Mouse (Mus musculus) heart, postnatal 0 days (tissue): ENCODE data around the gene Uspl1. TPM values are rescaled to one million over a fixed set of nuclear protein-coding genes. Genes with fewer than 3 reads are reported as not detected.

ENCODE experiments used
- ATAC-seq: fragments of 200-750 bp; cut with Nextera tagmentation; 2 replicates; pipeline ENCODE4 v1.8.0; 2017; ENCODE audit warnings: low read depth, moderate number of reproducible peaks, moderate library complexity; ENCODE audit not compliant: insufficient read depth
- DNase-seq: peaks from one replicate; pipeline ENCODE4 v3.0.0-alpha.2; 2016; ENCODE audit warnings: low spot score
- H3K27ac ChIP-seq: fragments of 300-500 bp; sonication (generic); 2 replicates; pipeline ENCODE4 v1.5.1; 2014; ENCODE audit warnings: low read depth, mild to moderate bottlenecking
- H3K27me3 ChIP-seq: fragments of 300-500 bp; sonication (generic); 2 replicates; pipeline ENCODE4 v1.6.1; 2014; ENCODE audit warnings: low read length, mixed read lengths; ENCODE audit not compliant: control insufficient read depth, insufficient read depth
- H3K36me3 ChIP-seq: fragments of 300-500 bp; sonication (generic); replicated peaks from 2 replicates; pipeline ENCODE4 v1.6.1; 2014; ENCODE audit warnings: low read length, mixed read lengths; ENCODE audit not compliant: control insufficient read depth, insufficient read depth
- H3K4me1 ChIP-seq: fragments of 300-500 bp; sonication (generic); 2 replicates; pipeline ENCODE4 v1.6.1; 2014; ENCODE audit warnings: antibody characterized with exemption; ENCODE audit not compliant: control insufficient read depth, insufficient read depth
- H3K4me2 ChIP-seq: fragments of 300-500 bp; sonication (generic); 2 replicates; pipeline ENCODE4 v1.6.1; 2014; ENCODE audit warnings: low read depth, mild to moderate bottlenecking, low read length, moderate library complexity
- H3K4me3 ChIP-seq: fragments of 300-500 bp; sonication (generic); 2 replicates; pipeline ENCODE4 v1.5.1; 2014; ENCODE audit warnings: low read depth, low read length
- H3K9ac ChIP-seq: fragments of 300-500 bp; sonication (generic); replicated peaks from 2 replicates; pipeline ENCODE4 v1.6.1; 2014; ENCODE audit warnings: low read depth, low read length, mixed read lengths
- H3K9me3 ChIP-seq: fragments of 300-500 bp; sonication (generic); replicated peaks from 2 replicates; pipeline ENCODE4 v1.6.1; 2016; ENCODE audit warnings: low read length; ENCODE audit not compliant: control insufficient read depth
- CTCF ChIP-seq: IDR thresholded peaks from 2 replicates; pipeline ENCODE4 v1.5.1; 2016; ENCODE audit warnings: antibody characterized with exemption, control low read depth, low read depth
- EP300 ChIP-seq: IDR thresholded peaks from 2 replicates; pipeline ENCODE4 v1.6.1; 2016; ENCODE audit warnings: antibody characterized with exemption, low read depth
- WGBS: fragments of 180-500 bp; shearing (Covaris S2); extraction: QIAGEN DNeasy Blood & Tissue Kit; methylation state at CpG from one replicate; pipeline ENCODE4 v1.1.7; 2014; 5-methylcytosine and 5-hydroxymethylcytosine counted together
- polyA plus RNA-seq: library from polyadenylated mRNA; unstranded; fragments of >200 nt; fragmentation: Nextera tagmentation; extraction: Ambion mirVana; gene quantifications from 2 replicates; pipeline ENCODE4 v1.2.1, GENCODE M21; 2015
- total RNA-seq: library from RNA; depleted of rRNA; stranded (reverse); fragments of >200 nt; gene quantifications from 2 replicates; pipeline ENCODE4 v1.2.3, GENCODE M21; 2014; ENCODE audit warnings: low replicate concordance

The Uspl1 gene
- total and polyA plus RNA-seq, 2 experiments from 2014 or later = 17.6 to 18.9 TPM

DNA sequence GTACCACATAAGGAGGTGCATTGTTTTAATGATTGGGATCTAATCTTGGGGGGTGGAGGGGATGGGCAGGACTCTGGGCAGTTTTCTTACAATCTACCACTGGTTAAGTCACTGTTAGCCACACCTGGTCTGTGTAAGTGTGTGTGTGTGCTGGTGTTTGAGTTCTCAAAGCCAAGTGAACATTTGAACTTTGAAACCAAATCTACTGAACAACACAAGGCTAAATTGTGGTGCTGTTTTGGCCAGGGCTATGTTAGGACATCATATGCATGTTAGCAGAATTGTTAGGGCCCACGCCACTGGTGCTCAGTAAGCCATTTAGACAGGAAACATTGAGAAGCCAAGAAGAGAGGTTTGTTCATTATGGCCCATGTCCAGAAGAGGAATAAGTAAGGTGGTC is 14.6 kb downstream of the Uspl1 start:
- Histone ChIP-seq H3K4me3 (no peak overlapping the region), H3K9me3 (no peaks in the 10 kb centered on the region), H3K4me1 (peaks cover 9% of the 10 kb centered on the region), H3K27me3 (no peaks in the 10 kb centered on the region), H3K4me2 (no peak overlapping the region), H3K27ac (no peak overlapping the region), H3K36me3 (peaks cover 72% of the 10 kb centered on the region), H3K9ac (no peak overlapping the region)
- ATAC-seq = no peak
- 90% methylated on average over 1 of the region's 1 CpGs for WGBS
- TF ChIP-seq CTCF = no peak
- TF ChIP-seq EP300 = no peak
- no peak for DNase-seq

DNA sequence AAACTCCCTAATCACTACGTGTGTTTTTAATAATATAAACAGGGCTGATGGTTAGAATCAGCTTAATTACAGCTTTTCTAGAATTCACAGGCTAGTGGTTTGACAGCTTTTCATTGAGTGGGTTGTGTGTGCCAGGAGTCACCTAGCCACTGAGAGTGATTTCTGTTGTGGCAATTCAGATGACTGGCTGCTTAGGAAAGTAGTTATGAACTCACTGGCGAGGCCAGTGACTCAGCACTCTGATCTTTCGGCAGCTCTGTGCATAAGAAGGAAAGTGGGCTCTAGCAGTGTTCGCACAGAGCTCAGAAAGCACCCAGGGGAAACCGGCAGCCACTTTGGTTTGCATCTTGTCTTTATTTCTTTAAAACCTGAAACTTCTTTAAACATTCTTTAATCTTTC is 18.8 kb downstream of the Uspl1 start:
- no peak for DNase-seq
- WGBS = 72% methylated on average over 5 of the region's 5 CpGs
- H3K4me3 ChIP-seq = no peak overlapping the region
- H3K4me2 ChIP-seq = no peak overlapping the region
- H3K27me3 ChIP-seq = no peaks in the 10 kb centered on the region
- no peaks in the 10 kb centered on the region for H3K4me1 ChIP-seq
- peaks cover 67% of the 10 kb centered on the region for H3K36me3 ChIP-seq
- ATAC-seq = no peak
- no peak overlapping the region for H3K27ac ChIP-seq
- no peaks in the 10 kb centered on the region for H3K9me3 ChIP-seq
- no peak overlapping the region for H3K9ac ChIP-seq
- TF ChIP-seq CTCF = no peak
- no peak for TF ChIP-seq EP300

DNA sequence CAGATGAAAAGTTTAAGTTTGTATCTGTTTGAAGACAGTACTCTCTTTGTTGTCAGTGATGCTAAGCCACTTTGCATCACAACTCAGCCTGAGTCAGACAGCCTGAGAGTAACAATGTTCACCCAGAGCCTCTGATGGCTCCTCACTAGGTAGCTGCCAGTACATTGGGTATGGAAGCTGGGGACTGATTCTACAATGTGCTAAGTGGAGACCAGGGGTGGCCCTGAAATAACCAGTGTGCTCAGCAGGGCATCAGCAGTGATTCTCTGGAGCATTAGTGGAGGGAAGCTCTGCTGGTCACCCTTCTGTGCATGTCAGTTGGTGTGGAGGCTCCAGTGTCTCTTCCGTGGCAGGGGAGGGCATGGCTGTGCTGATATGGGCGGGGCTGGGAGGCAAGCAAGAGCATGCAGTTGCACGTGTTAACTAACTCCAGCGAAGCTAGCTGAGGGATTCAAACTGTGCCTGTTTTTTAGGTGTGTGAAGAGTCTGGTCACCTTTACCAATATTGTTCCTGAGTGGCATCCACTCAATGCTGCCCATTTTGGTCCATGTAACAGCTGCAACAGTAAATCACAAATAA is 19.7 kb downstream of the Uspl1 start:
- 73% methylated on average over 4 of the region's 4 CpGs for WGBS
- no peak overlapping the region for H3K4me2 ChIP-seq
- no peak for ATAC-seq
- H3K4me1 ChIP-seq = no peaks in the 10 kb centered on the region
- DNase-seq = no peak
- H3K9me3 ChIP-seq = no peaks in the 10 kb centered on the region
- H3K27me3 ChIP-seq = no peaks in the 10 kb centered on the region
- no peak overlapping the region for H3K27ac ChIP-seq
- no peak for TF ChIP-seq EP300
- TF ChIP-seq CTCF = no peak
- no peak overlapping the region for H3K9ac ChIP-seq
- no peak overlapping the region for H3K4me3 ChIP-seq
- H3K36me3 ChIP-seq = peaks cover 66% of the 10 kb centered on the region

DNA sequence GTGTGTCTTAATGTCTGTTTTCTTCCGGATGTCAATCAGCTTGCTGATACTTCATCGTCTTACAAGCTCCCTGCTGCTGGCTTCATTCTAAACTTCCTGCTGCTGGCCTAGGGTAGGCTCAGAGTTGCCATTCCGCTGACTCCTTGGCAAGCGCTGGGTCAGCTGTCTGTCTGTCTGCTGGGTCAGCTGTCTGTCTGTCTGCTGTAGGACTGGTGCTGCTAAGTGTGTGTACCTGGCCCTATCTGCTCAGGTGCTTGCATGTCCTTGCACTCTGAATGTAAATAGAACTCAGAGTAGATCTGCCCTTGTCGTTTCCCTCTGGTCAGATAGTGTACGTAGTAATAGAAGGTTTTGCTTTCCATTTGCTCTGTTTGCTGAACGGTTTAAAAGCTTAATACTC is 20.7 kb downstream of the Uspl1 start:
- 85% methylated on average over 7 of the region's 7 CpGs for WGBS
- no peak for DNase-seq
- H3K4me3 ChIP-seq = no peak overlapping the region
- H3K4me1 ChIP-seq = no peaks in the 10 kb centered on the region
- peaks cover 65% of the 10 kb centered on the region for H3K36me3 ChIP-seq
- H3K27me3 ChIP-seq = no peaks in the 10 kb centered on the region
- H3K27ac ChIP-seq = no peak overlapping the region
- TF ChIP-seq CTCF (no peak), EP300 (no peak)
- no peak overlapping the region for H3K4me2 ChIP-seq
- no peak for ATAC-seq
- H3K9ac ChIP-seq = no peak overlapping the region
- H3K9me3 ChIP-seq = no peaks in the 10 kb centered on the region

DNA sequence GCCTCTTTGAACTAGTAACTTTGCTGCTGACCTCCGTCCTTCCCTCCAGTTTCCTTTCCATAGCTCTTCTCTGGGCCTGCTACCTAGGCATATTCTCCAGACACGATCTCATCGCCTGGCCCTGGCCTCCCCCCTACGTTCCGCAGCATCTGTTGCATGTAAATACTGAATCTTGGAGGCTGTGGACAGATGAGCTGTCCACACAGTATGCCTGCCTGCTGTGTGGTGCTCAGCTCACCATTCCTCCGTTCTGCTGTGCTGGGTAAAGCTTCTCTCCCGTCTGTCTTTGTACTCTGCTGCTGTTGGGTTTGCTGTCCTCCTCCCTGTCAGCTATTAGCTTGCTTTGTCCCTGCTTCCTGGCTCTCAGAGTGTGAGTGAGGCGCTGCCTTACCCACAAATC is 21.1 kb downstream of the Uspl1 start:
- no peak overlapping the region for H3K4me2 ChIP-seq
- 64% methylated on average over 8 of the region's 8 CpGs for WGBS
- ATAC-seq = no peak
- no peaks in the 10 kb centered on the region for H3K27me3 ChIP-seq
- no peak overlapping the region for H3K4me3 ChIP-seq
- no peak overlapping the region for H3K27ac ChIP-seq
- H3K9me3 ChIP-seq = no peaks in the 10 kb centered on the region
- peaks cover 69% of the 10 kb centered on the region for H3K36me3 ChIP-seq
- no peak for TF ChIP-seq EP300
- TF ChIP-seq CTCF = no peak
- no peak for DNase-seq
- no peak overlapping the region for H3K9ac ChIP-seq
- H3K4me1 ChIP-seq = no peaks in the 10 kb centered on the region

DNA sequence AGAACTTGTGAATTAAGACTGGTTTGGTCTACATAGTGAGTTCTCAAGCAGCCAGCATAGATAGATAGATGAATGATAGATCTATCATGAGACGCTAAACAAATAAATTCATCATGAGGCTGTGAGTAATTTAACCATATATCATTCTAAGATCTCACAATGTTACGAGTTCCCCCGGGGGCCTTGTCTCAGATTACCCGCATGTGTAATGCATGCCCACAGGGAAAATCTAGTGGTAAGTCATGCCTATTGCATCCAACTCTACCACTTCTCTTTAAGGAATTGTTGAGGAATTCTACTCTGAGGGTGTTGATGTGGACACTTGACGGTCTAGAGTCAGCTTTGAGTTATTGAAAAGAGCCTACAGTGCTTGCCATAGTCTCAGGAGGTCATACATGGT is 22.1 kb downstream of the Uspl1 start:
- no peak for ATAC-seq
- Histone ChIP-seq H3K4me3 (no peak overlapping the region), H3K9me3 (no peaks in the 10 kb centered on the region), H3K27ac (no peak overlapping the region), H3K4me2 (no peak overlapping the region), H3K27me3 (no peaks in the 10 kb centered on the region), H3K9ac (no peak overlapping the region), H3K4me1 (no peaks in the 10 kb centered on the region), H3K36me3 (peaks cover 74% of the 10 kb centered on the region)
- 89% methylated on average over 5 of the region's 5 CpGs for WGBS
- no peak for DNase-seq
- TF ChIP-seq EP300 (no peak), CTCF (no peak)
